ENCODE assay signal across 7 mouse cellular contexts in genomic region chr7:24462388-24463319, GRCm38 (mm10). TPM values are rescaled to one million over a fixed set of nuclear protein-coding genes. Genes with fewer than 3 reads are reported as not detected.
DNase-seq lines count a peak whose midpoint lies in the region; ATAC-seq lines count a peak whose summit lies in the region.

Plaur (plus strand) TSS chr7:24462484.

- H3K36me3 ChIP-seq in limb, embryonic 10.5 days: no peaks in the 10 kb centered on the region
- H3K36me3 ChIP-seq in midbrain, embryonic 10.5 days: no peaks in the 10 kb centered on the region

- intact Hi-C loops in heart, postnatal 14 days (cut with DNase I): no loop called here

- H3K9me3 ChIP-seq in limb, embryonic 10.5 days (replicated peaks): no peaks in the 10 kb centered on the region
- H3K9me3 ChIP-seq in midbrain, embryonic 10.5 days (replicated peaks): no peaks in the 10 kb centered on the region

- no peak for ATAC-seq in erythroid progenitor cell, adult 5-6 weeks (replicated peaks; ENCODE audit: low FRiP score, poor library complexity, severe bottlenecking)

- H3K4me3 ChIP-seq in limb, embryonic 10.5 days: peak within 1 kb of the TSS; percentile 40
- H3K4me3 ChIP-seq in midbrain, embryonic 10.5 days: peak within 1 kb of the TSS; percentile 29

- DNase-seq in NIH3T3 (ENCODE audit: low read depth): peak; percentile 85
- DNase-seq in embryo, embryonic 9.5 days (ENCODE audit: extremely low spot score): peak; percentile 51
- DNase-seq in heart, postnatal 14 days: peak; percentile 26 to 42
- peak; percentile 80 for DNase-seq in limb, embryonic 10.5 days (ENCODE audit: low spot score)
- no peak for DNase-seq in midbrain, embryonic 10.5 days (ENCODE audit: low spot score)
- no peak for DNase-seq in cerebellum, adult 8-10 months

- H3K27ac ChIP-seq in limb, embryonic 10.5 days: peak within 1 kb of the TSS; percentile 46
- H3K27ac ChIP-seq in midbrain, embryonic 10.5 days (replicated peaks): peak within 1 kb of the TSS; percentile 33; the same call in 1 of the 2 replicates

- peaks cover 17% of the 10 kb centered on the region; the same call in 1 of the 2 replicates for H3K27me3 ChIP-seq in limb, embryonic 10.5 days (ENCODE audit: low read depth, poor library complexity, severe bottlenecking)
- peaks cover 19% of the 10 kb centered on the region for H3K27me3 ChIP-seq in midbrain, embryonic 10.5 days (ENCODE audit: low read depth, poor library complexity, severe bottlenecking)

- 4% methylated on average over 27 of the region's 27 CpGs for WGBS in limb, embryonic 10.5 days
- 13% methylated on average over 27 of the region's 27 CpGs for WGBS in midbrain, embryonic 10.5 days

- peaks cover 38% of the 10 kb centered on the region for H3K4me1 ChIP-seq in limb, embryonic 10.5 days
- peaks cover 12% of the 10 kb centered on the region for H3K4me1 ChIP-seq in midbrain, embryonic 10.5 days

RNA-seq across cellular contexts. Expression of gene Plaur, which starts in this region (rescaled TPM):
- total RNA-seq in heart, postnatal 14 days (2021): 1 to 10 TPM; 3.5 to 4.0 TPM
- 2.2 and 2.5 TPM in 2 replicates for polyA plus RNA-seq in limb, embryonic 10.5 days (2016; fragmentation: Nextera tagmentation; extraction: Ambion mirVana)
- 0.68 and 1.0 TPM in 2 replicates for polyA plus RNA-seq in midbrain, embryonic 10.5 days (2016; fragmentation: Nextera tagmentation; extraction: Ambion mirVana)
- total RNA-seq in erythroid progenitor cell, adult 5-6 weeks (2015; ENCODE audit: low replicate concordance): 2.9 and 6.1 TPM in 2 replicates
- total RNA-seq in erythroid progenitor cell, adult 5-6 weeks (2017; ENCODE audit: low replicate concordance): 1.1 and 7.2 TPM in 2 replicates

Comparison
In these comparisons a context has a peak if more than half of its experiments do, and no peak if none do; other contexts are left out.
1. DNase-seq: peak in NIH3T3 (single experiment), embryo, embryonic 9.5 days (single experiment), heart, postnatal 14 days (2 of 2) and limb, embryonic 10.5 days (single experiment); none in midbrain, embryonic 10.5 days (single experiment) and cerebellum, adult 8-10 months (single experiment).